In genomic region chr9:110459145-110459727, GRCm38 (mm10) we compare ENCODE assay signal across 12 mouse cellular contexts. TPM values are rescaled to one million over a fixed set of nuclear protein-coding genes. Genes with fewer than 3 reads are reported as not detected.
DNase-seq lines count a peak whose midpoint lies in the region; ATAC-seq lines count a peak whose summit lies in the region.
"Had no signal": no experiment of that assay in that cellular context is flagged by ENCODE, and none has a peak within 500 bp of the region (broad histone marks: within the 10 kb centered on the region; RNA-seq: fewer than 3 reads in every experiment).

No protein-coding gene starts in this region.

- 69% methylated on average over 2 of the region's 2 CpGs for WGBS in midbrain, embryonic 11.5 days
- WGBS in midbrain, embryonic 15.5 days = 79% methylated on average over 2 of the region's 2 CpGs
- WGBS in heart, embryonic 15.5 days = 26% methylated on average over 2 of the region's 2 CpGs
- 4% methylated on average over 2 of the region's 2 CpGs for WGBS in liver, embryonic 16.5 days (ENCODE audit: insufficient replicate concordance)
- WGBS in stomach, embryonic 16.5 days = 40% methylated on average over 2 of the region's 2 CpGs
- WGBS in hindbrain, embryonic 13.5 days = 77% methylated on average over 2 of the region's 2 CpGs

- peak; percentile 49 for DNase-seq in midbrain, embryonic 11.5 days (ENCODE audit: low spot score, missing footprints)
- no peak for DNase-seq in thymus, postnatal 25 days
- DNase-seq in cerebellum, postnatal 25 days = no peak
- DNase-seq: cerebellum, postnatal 36 days; thymus, adult 18-20 months had no signal

- H3K36me3 ChIP-seq in midbrain, embryonic 11.5 days (ENCODE audit: control insufficient read depth, insufficient read depth, low read length) = no peaks in the 10 kb centered on the region
- 0 out of 2 replicates have a peak, but pooled peaks cover 2% of the 10 kb centered on the region for H3K36me3 ChIP-seq in midbrain, embryonic 15.5 days (replicated peaks)
- H3K36me3 ChIP-seq in heart, embryonic 15.5 days = no peaks in the 10 kb centered on the region
- H3K36me3 ChIP-seq in liver, embryonic 16.5 days (ENCODE audit: control insufficient read depth, insufficient read depth) = no peaks in the 10 kb centered on the region
- H3K36me3 ChIP-seq in stomach, embryonic 16.5 days (ENCODE audit: control insufficient read depth, insufficient read depth, low read length) = no peaks in the 10 kb centered on the region
- H3K36me3 ChIP-seq in hindbrain, embryonic 13.5 days = peaks cover 20% of the 10 kb centered on the region

- no peak overlapping the region for H3K4me3 ChIP-seq in midbrain, embryonic 11.5 days (ENCODE audit: low read depth, low read length)
- H3K4me3 ChIP-seq in midbrain, embryonic 15.5 days = no peak overlapping the region
- no peak overlapping the region for H3K4me3 ChIP-seq in heart, embryonic 15.5 days
- no peak overlapping the region for H3K4me3 ChIP-seq in liver, embryonic 16.5 days (ENCODE audit: low read depth, low read length)
- no peak overlapping the region for H3K4me3 ChIP-seq in stomach, embryonic 16.5 days (replicated peaks; ENCODE audit: low read length)
- H3K4me3 ChIP-seq in hindbrain, embryonic 13.5 days = no peak overlapping the region
- H3K4me3 ChIP-seq: forebrain, embryonic 12.5 days; neural tube, embryonic 12.5 days had no signal

- H3K27ac ChIP-seq in midbrain, embryonic 11.5 days (ENCODE audit: low read depth, low read length) = no peak overlapping the region
- H3K27ac ChIP-seq in midbrain, embryonic 15.5 days = no peak overlapping the region
- H3K27ac ChIP-seq in heart, embryonic 15.5 days = peak overlapping the region; percentile 69
- peak overlapping the region; percentile 79 for H3K27ac ChIP-seq in liver, embryonic 16.5 days (ENCODE audit: low read length)
- peak overlapping the region; percentile 71 for H3K27ac ChIP-seq in stomach, embryonic 16.5 days (ENCODE audit: low read length)
- H3K27ac ChIP-seq in hindbrain, embryonic 13.5 days = no peak overlapping the region
- H3K27ac ChIP-seq: forebrain, embryonic 12.5 days; neural tube, embryonic 12.5 days had no signal

- H3K9ac ChIP-seq in midbrain, embryonic 11.5 days (ENCODE audit: low read length) = no peak overlapping the region
- H3K9ac ChIP-seq in midbrain, embryonic 15.5 days = no peak overlapping the region
- H3K9ac ChIP-seq in heart, embryonic 15.5 days = no peak overlapping the region
- H3K9ac ChIP-seq in liver, embryonic 16.5 days (ENCODE audit: low read depth, low read length) = no peak overlapping the region
- H3K9ac ChIP-seq in stomach, embryonic 16.5 days (ENCODE audit: low read length) = no peak overlapping the region
- H3K9ac ChIP-seq in hindbrain, embryonic 13.5 days = no peak overlapping the region
- H3K9ac ChIP-seq: forebrain, embryonic 12.5 days; neural tube, embryonic 12.5 days had no signal

- no peaks in the 10 kb centered on the region for H3K27me3 ChIP-seq in midbrain, embryonic 11.5 days (ENCODE audit: control insufficient read depth, insufficient read depth, low read length)
- H3K27me3 ChIP-seq in midbrain, embryonic 15.5 days (replicated peaks) = no peaks in the 10 kb centered on the region
- no peaks in the 10 kb centered on the region for H3K27me3 ChIP-seq in heart, embryonic 15.5 days
- no peaks in the 10 kb centered on the region for H3K27me3 ChIP-seq in liver, embryonic 16.5 days (ENCODE audit: control insufficient read depth, insufficient read depth, low read depth, low read length)
- H3K27me3 ChIP-seq in stomach, embryonic 16.5 days (ENCODE audit: control insufficient read depth, insufficient read depth, low read length) = no peaks in the 10 kb centered on the region
- no peaks in the 10 kb centered on the region for H3K27me3 ChIP-seq in hindbrain, embryonic 13.5 days
- H3K27me3 ChIP-seq: forebrain, embryonic 12.5 days; neural tube, embryonic 12.5 days had no signal

- no peaks in the 10 kb centered on the region for H3K4me1 ChIP-seq in midbrain, embryonic 11.5 days (ENCODE audit: control insufficient read depth, insufficient read depth, low read length)
- H3K4me1 ChIP-seq in midbrain, embryonic 15.5 days = no peaks in the 10 kb centered on the region
- peaks cover 6% of the 10 kb centered on the region for H3K4me1 ChIP-seq in heart, embryonic 15.5 days (replicated peaks)
- H3K4me1 ChIP-seq in liver, embryonic 16.5 days (ENCODE audit: control insufficient read depth, low read depth, low read length) = peaks cover 7% of the 10 kb centered on the region; the same call in 1 of the 2 replicates
- H3K4me1 ChIP-seq in stomach, embryonic 16.5 days (ENCODE audit: control insufficient read depth, insufficient read depth, low read length) = no peaks in the 10 kb centered on the region
- H3K4me1 ChIP-seq in hindbrain, embryonic 13.5 days (replicated peaks) = no peaks in the 10 kb centered on the region
- H3K4me1 ChIP-seq: forebrain, embryonic 12.5 days; neural tube, embryonic 12.5 days had no signal

- H3K4me2 ChIP-seq in midbrain, embryonic 11.5 days = no peak overlapping the region
- no peak overlapping the region for H3K4me2 ChIP-seq in midbrain, embryonic 15.5 days
- no peak overlapping the region for H3K4me2 ChIP-seq in heart, embryonic 15.5 days
- no peak overlapping the region for H3K4me2 ChIP-seq in liver, embryonic 16.5 days (ENCODE audit: low read depth, low read length)
- H3K4me2 ChIP-seq in stomach, embryonic 16.5 days (ENCODE audit: low read depth, low read length) = no peak overlapping the region
- H3K4me2 ChIP-seq in hindbrain, embryonic 13.5 days = no peak overlapping the region
- H3K4me2 ChIP-seq: forebrain, embryonic 12.5 days; neural tube, embryonic 12.5 days had no signal

- no peaks in the 10 kb centered on the region for H3K9me3 ChIP-seq in midbrain, embryonic 11.5 days (ENCODE audit: control insufficient read depth, low read length)
- H3K9me3 ChIP-seq in midbrain, embryonic 15.5 days = no peaks in the 10 kb centered on the region
- no peaks in the 10 kb centered on the region for H3K9me3 ChIP-seq in heart, embryonic 15.5 days (replicated peaks)
- H3K9me3 ChIP-seq in liver, embryonic 16.5 days (replicated peaks; ENCODE audit: control insufficient read depth, low read length) = no peaks in the 10 kb centered on the region
- H3K9me3 ChIP-seq in stomach, embryonic 16.5 days (replicated peaks; ENCODE audit: control insufficient read depth, low read length) = no peaks in the 10 kb centered on the region
- no peaks in the 10 kb centered on the region for H3K9me3 ChIP-seq in hindbrain, embryonic 13.5 days
- H3K9me3 ChIP-seq: forebrain, embryonic 12.5 days; neural tube, embryonic 12.5 days had no signal

- ATAC-seq in midbrain, embryonic 11.5 days (ENCODE audit: low FRiP score) = no peak
- no peak for ATAC-seq in midbrain, embryonic 15.5 days (replicated peaks)
- no peak; the same call in 1 of the 2 replicates for ATAC-seq in heart, embryonic 15.5 days (replicated peaks; ENCODE audit: insufficient number of reproducible peaks, insufficient read depth, low FRiP score, low read depth)
- peak; percentile 69 for ATAC-seq in liver, embryonic 16.5 days (ENCODE audit: low read depth)
- peak; percentile 60; the same call in 1 of the 2 replicates for ATAC-seq in stomach, embryonic 16.5 days (ENCODE audit: insufficient read depth, low FRiP score)
- no peak for ATAC-seq in hindbrain, embryonic 13.5 days (ENCODE audit: low FRiP score)

RNA-seq across cellular contexts. Expression of gene Klhl18, which starts 17.3 kb away (rescaled TPM):
- 8.5 and 8.6 TPM in 2 replicates for polyA plus RNA-seq in midbrain, embryonic 11.5 days (2014; fragmentation: Nextera tagmentation; extraction: Ambion mirVana)
- 27.9 and 29.0 TPM in 2 replicates for polyA plus RNA-seq in midbrain, embryonic 15.5 days (2015; fragmentation: Nextera tagmentation; extraction: Ambion mirVana)
- polyA plus RNA-seq in heart, embryonic 15.5 days (2015; fragmentation: Nextera tagmentation; extraction: Ambion mirVana) = 7.3 and 9.0 TPM in 2 replicates
- polyA plus RNA-seq in liver, embryonic 16.5 days (2015; fragmentation: Nextera tagmentation; extraction: Ambion mirVana) = 2.1 and 2.5 TPM in 2 replicates
- polyA plus RNA-seq in stomach, embryonic 16.5 days (2015; fragmentation: Nextera tagmentation; extraction: Ambion mirVana) = 10.2 and 12.0 TPM in 2 replicates
- 16.4 and 17.1 TPM in 2 replicates for polyA plus RNA-seq in hindbrain, embryonic 13.5 days (2015; fragmentation: Nextera tagmentation; extraction: Ambion mirVana)

RNA-seq across cellular contexts. Expression of gene Kif9, which starts 17.5 kb away (rescaled TPM):
- polyA plus RNA-seq in midbrain, embryonic 11.5 days (2014; fragmentation: Nextera tagmentation; extraction: Ambion mirVana) = 0.54 and 1.3 TPM in 2 replicates
- polyA plus RNA-seq in midbrain, embryonic 15.5 days (2015; fragmentation: Nextera tagmentation; extraction: Ambion mirVana) = 4.6 and 4.8 TPM in 2 replicates
- polyA plus RNA-seq in heart, embryonic 15.5 days (2015; fragmentation: Nextera tagmentation; extraction: Ambion mirVana) = 0.52 and 0.99 TPM in 2 replicates
- polyA plus RNA-seq in liver, embryonic 16.5 days (2015; fragmentation: Nextera tagmentation; extraction: Ambion mirVana) = 0.18 and 0.21 TPM in 2 replicates
- polyA plus RNA-seq in stomach, embryonic 16.5 days (2015; fragmentation: Nextera tagmentation; extraction: Ambion mirVana) = 0.99 and 2.3 TPM in 2 replicates
- polyA plus RNA-seq in hindbrain, embryonic 13.5 days (2015; fragmentation: Nextera tagmentation; extraction: Ambion mirVana) = 3.0 and 6.2 TPM in 2 replicates

RNA-seq across cellular contexts. Expression of gene Ngp, which starts 39.7 kb away (rescaled TPM):
- polyA plus RNA-seq in midbrain, embryonic 11.5 days (2014; fragmentation: Nextera tagmentation; extraction: Ambion mirVana) = 0.18 and 0.55 TPM in 2 replicates
- 1.1 and 2.3 TPM in 2 replicates for polyA plus RNA-seq in midbrain, embryonic 15.5 days (2015; fragmentation: Nextera tagmentation; extraction: Ambion mirVana)
- 4.1 and 5.4 TPM in 2 replicates for polyA plus RNA-seq in heart, embryonic 15.5 days (2015; fragmentation: Nextera tagmentation; extraction: Ambion mirVana)
- polyA plus RNA-seq in liver, embryonic 16.5 days (2015; fragmentation: Nextera tagmentation; extraction: Ambion mirVana) = 551 and 721 TPM in 2 replicates
- polyA plus RNA-seq in stomach, embryonic 16.5 days (2015; fragmentation: Nextera tagmentation; extraction: Ambion mirVana) = 56.0 and 66.0 TPM in 2 replicates
- 1.4 and 2.8 TPM in 2 replicates for polyA plus RNA-seq in hindbrain, embryonic 13.5 days (2015; fragmentation: Nextera tagmentation; extraction: Ambion mirVana)

RNA-seq across cellular contexts. Expression of gene Ptpn23, which starts 51.2 kb away (rescaled TPM):
- polyA plus RNA-seq in midbrain, embryonic 11.5 days (2014; fragmentation: Nextera tagmentation; extraction: Ambion mirVana) = 12.9 and 13.8 TPM in 2 replicates
- 25.8 and 27.8 TPM in 2 replicates for polyA plus RNA-seq in midbrain, embryonic 15.5 days (2015; fragmentation: Nextera tagmentation; extraction: Ambion mirVana)
- polyA plus RNA-seq in heart, embryonic 15.5 days (2015; fragmentation: Nextera tagmentation; extraction: Ambion mirVana) = 9.8 and 13.9 TPM in 2 replicates
- 3.7 and 4.2 TPM in 2 replicates for polyA plus RNA-seq in liver, embryonic 16.5 days (2015; fragmentation: Nextera tagmentation; extraction: Ambion mirVana)
- polyA plus RNA-seq in stomach, embryonic 16.5 days (2015; fragmentation: Nextera tagmentation; extraction: Ambion mirVana) = 11.1 and 13.8 TPM in 2 replicates
- polyA plus RNA-seq in hindbrain, embryonic 13.5 days (2015; fragmentation: Nextera tagmentation; extraction: Ambion mirVana) = 23.4 and 25.2 TPM in 2 replicates

Comparison
In these comparisons a context has a peak if more than half of its experiments do, and no peak if none do; other contexts are left out.
1. ATAC-seq: peak in liver, embryonic 16.5 days (single experiment) and stomach, embryonic 16.5 days (single experiment); none in midbrain, embryonic 11.5 days (single experiment), midbrain, embryonic 15.5 days (single experiment), heart, embryonic 15.5 days (single experiment) and hindbrain, embryonic 13.5 days (single experiment).
2. H3K27ac ChIP-seq: peak in heart, embryonic 15.5 days (single experiment), liver, embryonic 16.5 days (single experiment) and stomach, embryonic 16.5 days (single experiment); none in midbrain, embryonic 11.5 days (single experiment), midbrain, embryonic 15.5 days (single experiment) and hindbrain, embryonic 13.5 days (single experiment).